In genomic region chr8:81827306-81827913, GRCm38 (mm10) we compare ENCODE assay signal across 26 mouse cellular contexts.
DNase-seq lines count a peak whose midpoint lies in the region; ATAC-seq and TF ChIP-seq lines count a peak whose summit lies in the region.
"Had no signal": no experiment of that assay in that cellular context is flagged by ENCODE, and none has a peak within 500 bp of the region (broad histone marks: within the 10 kb centered on the region; RNA-seq: fewer than 3 reads in every experiment).

No protein-coding gene starts in this region.

- no peaks in the 10 kb centered on the region for H3K9me3 ChIP-seq in heart, embryonic 10.5 days
- H3K9me3 ChIP-seq in midbrain, embryonic 16.5 days (replicated peaks; ENCODE audit: control insufficient read depth, low read length, poor library complexity, severe bottlenecking): no peaks in the 10 kb centered on the region
- H3K9me3 ChIP-seq: embryonic facial prominence, embryonic 15.5 days; heart, embryonic 12.5 days; heart, embryonic 15.5 days; hindbrain, embryonic 10.5 days; hindbrain, embryonic 13.5 days; intestine, embryonic 15.5 days had no signal

- no peak for TF ChIP-seq EP300 in heart, adult 2 months (IDR thresholded peaks at IDR 0.05; ENCODE audit: insufficient read depth, low read depth, low read length)

- no peak overlapping the region for H3K9ac ChIP-seq in heart, adult 2 months (ENCODE audit: low read depth, low read length)
- H3K9ac ChIP-seq in midbrain, embryonic 16.5 days (ENCODE audit: low read depth, low read length): no peak overlapping the region
- H3K9ac ChIP-seq: embryonic facial prominence, embryonic 15.5 days; forebrain, postnatal 0 days; heart, embryonic 12.5 days; heart, embryonic 15.5 days; hindbrain, embryonic 13.5 days; intestine, embryonic 15.5 days had no signal

- H3K27ac ChIP-seq in heart, adult 2 months: peak overlapping the region; percentile 53
- H3K27ac ChIP-seq in heart, embryonic 10.5 days: no peak overlapping the region
- no peak overlapping the region for H3K27ac ChIP-seq in midbrain, embryonic 16.5 days (ENCODE audit: low read length)
- H3K27ac ChIP-seq: embryonic facial prominence, embryonic 15.5 days; heart, embryonic 15.5 days; hindbrain, embryonic 10.5 days; hindbrain, embryonic 13.5 days; intestine, embryonic 15.5 days had no signal

- no peak for ATAC-seq in midbrain, embryonic 16.5 days
- ATAC-seq: CD4-positive, CD25-positive, alpha-beta regulatory T cell, adult 4 months; forebrain, embryonic 14.5 days; forebrain, postnatal 0 days; hindbrain, embryonic 16.5 days; intestine, embryonic 15.5 days had no signal

- H3K4me1 ChIP-seq in heart, adult 2 months (ENCODE audit: control insufficient read depth, insufficient read depth, low read length): peaks cover 4% of the 10 kb centered on the region
- H3K4me1 ChIP-seq in heart, embryonic 10.5 days: no peaks in the 10 kb centered on the region
- no peaks in the 10 kb centered on the region for H3K4me1 ChIP-seq in midbrain, embryonic 16.5 days (ENCODE audit: control insufficient read depth, insufficient read depth, low read length)
- H3K4me1 ChIP-seq: embryonic facial prominence, embryonic 15.5 days; heart, embryonic 12.5 days; heart, embryonic 15.5 days; hindbrain, embryonic 10.5 days; hindbrain, embryonic 13.5 days; intestine, embryonic 15.5 days had no signal

- intact Hi-C loops in heart, adult 2 months (cut with DNase I): loop anchor here (10.0 kb wide), 1 partner anchor 117 kb away; no protein-coding TSS in a partner anchor

- TF ChIP-seq CTCF in heart, adult 2 months (IDR thresholded peaks at IDR 0.05): no peak

- no peak overlapping the region for H3K4me2 ChIP-seq in midbrain, embryonic 16.5 days (ENCODE audit: low read length)
- H3K4me2 ChIP-seq: embryonic facial prominence, embryonic 15.5 days; heart, embryonic 12.5 days; heart, embryonic 15.5 days; hindbrain, embryonic 13.5 days; intestine, embryonic 15.5 days had no signal

- peaks cover 7% of the 10 kb centered on the region; the same call in 1 of the 2 replicates for H3K36me3 ChIP-seq in heart, adult 2 months (ENCODE audit: control insufficient read depth, insufficient read depth, low read length)
- H3K36me3 ChIP-seq in heart, embryonic 10.5 days: no peaks in the 10 kb centered on the region
- H3K36me3 ChIP-seq in midbrain, embryonic 16.5 days (ENCODE audit: control insufficient read depth, insufficient read depth, low read length): no peaks in the 10 kb centered on the region
- H3K36me3 ChIP-seq: embryonic facial prominence, embryonic 15.5 days; heart, embryonic 12.5 days; heart, embryonic 15.5 days; hindbrain, embryonic 10.5 days; hindbrain, embryonic 13.5 days; intestine, embryonic 15.5 days had no signal

- no peaks in the 10 kb centered on the region for H3K27me3 ChIP-seq in heart, adult 2 months (ENCODE audit: control insufficient read depth, insufficient read depth, low read length)
- H3K27me3 ChIP-seq in heart, embryonic 10.5 days (ENCODE audit: insufficient read depth, poor library complexity, severe bottlenecking): no peaks in the 10 kb centered on the region
- H3K27me3 ChIP-seq in midbrain, embryonic 16.5 days (ENCODE audit: control insufficient read depth, insufficient read depth, low read depth, low read length): no peaks in the 10 kb centered on the region
- H3K27me3 ChIP-seq: embryonic facial prominence, embryonic 15.5 days; heart, embryonic 12.5 days; heart, embryonic 15.5 days; hindbrain, embryonic 13.5 days; intestine, embryonic 15.5 days had no signal

- peak; percentile 54 for DNase-seq in cerebellum, adult 9-11 months
- DNase-seq in cerebellum, adult 11-12 months: no peak
- DNase-seq in heart, adult 2 months: no peak
- no peak for DNase-seq in heart, embryonic 10.5 days (ENCODE audit: low spot score)
- peak; percentile 72 for DNase-seq in Muller cell, postnatal 12 days (ENCODE audit: inconsistent ontology term)
- peak; percentile 76 for DNase-seq in brain, adult 2 months (ENCODE audit: low read depth, low spot score)
- DNase-seq in T-cell, adult 2 months (ENCODE audit: low spot score): no peak
- DNase-seq: adrenal gland, postnatal 10 days; cerebellum, postnatal 36 days; embryo, embryonic 11 days; forebrain, postnatal 0 days; gastrocnemius, postnatal 10 days; gastrocnemius, postnatal 36 days; heart, postnatal 10 days; heart, postnatal 36 days; kidney, adult 11 months had no signal

- TF ChIP-seq POLR2A in heart, adult 2 months (IDR thresholded peaks at IDR 0.05; ENCODE audit: insufficient read depth, low read depth, low read length): no peak

- WGBS in heart, adult 2 months: 46% methylated on average over 2 of the region's 2 CpGs
- WGBS in heart, embryonic 10.5 days: 72% methylated on average over 2 of the region's 2 CpGs
- WGBS in midbrain, embryonic 16.5 days: 80% methylated on average over 2 of the region's 2 CpGs

- no peaks in the 10 kb centered on the region; the same call in 1 of the 2 replicates for H3K79me2 ChIP-seq in heart, adult 2 months (replicated peaks; ENCODE audit: control insufficient read depth, insufficient read depth, low read length)

- no peak overlapping the region for H3K4me3 ChIP-seq in heart, adult 2 months
- H3K4me3 ChIP-seq in heart, embryonic 10.5 days: no peak overlapping the region
- H3K4me3 ChIP-seq in midbrain, embryonic 16.5 days (ENCODE audit: low read depth, low read length): no peak overlapping the region
- H3K4me3 ChIP-seq: embryonic facial prominence, embryonic 15.5 days; heart, embryonic 12.5 days; heart, embryonic 15.5 days; hindbrain, embryonic 10.5 days; hindbrain, embryonic 13.5 days; intestine, embryonic 15.5 days had no signal

Comparison
In these comparisons a context has a peak if more than half of its experiments do, and no peak if none do; other contexts are left out.
1. DNase-seq: peak in cerebellum, adult 9-11 months (single experiment), Muller cell, postnatal 12 days (single experiment) and brain, adult 2 months (single experiment); none in cerebellum, adult 11-12 months (single experiment), heart, adult 2 months (0 of 2), heart, embryonic 10.5 days (single experiment) and T-cell, adult 2 months (single experiment).